ENCODE assay signal across 17 mouse cellular contexts in genomic region chr10:68967976-68968968, GRCm38 (mm10).
DNase-seq lines count a peak whose midpoint lies in the region; ATAC-seq and TF ChIP-seq lines count a peak whose summit lies in the region.
"Had no signal": no experiment of that assay in that cellular context is flagged by ENCODE, and none has a peak within 500 bp of the region (broad histone marks: within the 10 kb centered on the region; RNA-seq: fewer than 3 reads in every experiment).

No protein-coding gene starts in this region.

- no peaks in the 10 kb centered on the region for H3K9me3 ChIP-seq in hindbrain, embryonic 11.5 days (ENCODE audit: control insufficient read depth, low read length)
- no peaks in the 10 kb centered on the region for H3K9me3 ChIP-seq in hindbrain, embryonic 10.5 days
- H3K9me3 ChIP-seq in forebrain, embryonic 16.5 days (ENCODE audit: control insufficient read depth, low read length), result no peaks in the 10 kb centered on the region
- H3K9me3 ChIP-seq in hindbrain, embryonic 14.5 days (ENCODE audit: control insufficient read depth, low read length), result no peaks in the 10 kb centered on the region
- no peaks in the 10 kb centered on the region for H3K9me3 ChIP-seq in neural tube, embryonic 12.5 days
- no peaks in the 10 kb centered on the region for H3K9me3 ChIP-seq in liver, postnatal 0 days (ENCODE audit: low read length)
- H3K9me3 ChIP-seq: heart, embryonic 10.5 days; limb, embryonic 13.5 days had no signal

- TF ChIP-seq CTCF in liver, postnatal 0 days (IDR thresholded peaks at IDR 0.05; ENCODE audit: low read depth), result no peak

- no peaks in the 10 kb centered on the region for H3K4me1 ChIP-seq in hindbrain, embryonic 11.5 days (replicated peaks; ENCODE audit: control insufficient read depth, insufficient read depth, low read length)
- no peaks in the 10 kb centered on the region for H3K4me1 ChIP-seq in hindbrain, embryonic 10.5 days (replicated peaks)
- H3K4me1 ChIP-seq in forebrain, embryonic 16.5 days (replicated peaks; ENCODE audit: control insufficient read depth, insufficient read depth, low read length), result 0 out of 2 replicates have a peak, but pooled peaks cover 3% of the 10 kb centered on the region
- H3K4me1 ChIP-seq in hindbrain, embryonic 14.5 days (replicated peaks; ENCODE audit: control insufficient read depth, insufficient read depth, low read length), result 0 out of 2 replicates have a peak, but pooled peaks cover 7% of the 10 kb centered on the region
- peaks cover 11% of the 10 kb centered on the region for H3K4me1 ChIP-seq in neural tube, embryonic 12.5 days
- no peaks in the 10 kb centered on the region for H3K4me1 ChIP-seq in liver, postnatal 0 days (ENCODE audit: insufficient read depth)
- H3K4me1 ChIP-seq: heart, embryonic 10.5 days; limb, embryonic 13.5 days; liver, embryonic 13.5 days had no signal

- H3K27me3 ChIP-seq in hindbrain, embryonic 11.5 days (ENCODE audit: control insufficient read depth, insufficient read depth, low read length), result no peaks in the 10 kb centered on the region
- no peaks in the 10 kb centered on the region for H3K27me3 ChIP-seq in hindbrain, embryonic 10.5 days (ENCODE audit: insufficient read depth, poor library complexity, severe bottlenecking)
- H3K27me3 ChIP-seq in forebrain, embryonic 16.5 days (replicated peaks; ENCODE audit: control insufficient read depth, insufficient read depth, low read length), result no peaks in the 10 kb centered on the region
- no peaks in the 10 kb centered on the region for H3K27me3 ChIP-seq in hindbrain, embryonic 14.5 days (ENCODE audit: control insufficient read depth, insufficient read depth, low read length)
- no peaks in the 10 kb centered on the region for H3K27me3 ChIP-seq in neural tube, embryonic 12.5 days (replicated peaks)
- no peaks in the 10 kb centered on the region for H3K27me3 ChIP-seq in liver, postnatal 0 days (ENCODE audit: insufficient read depth, low read length)
- H3K27me3 ChIP-seq: limb, embryonic 13.5 days; liver, embryonic 13.5 days had no signal

- no peak overlapping the region for H3K9ac ChIP-seq in hindbrain, embryonic 11.5 days (ENCODE audit: low read depth, low read length)
- no peak overlapping the region for H3K9ac ChIP-seq in forebrain, embryonic 16.5 days (replicated peaks; ENCODE audit: low read depth, low read length)
- no peak overlapping the region for H3K9ac ChIP-seq in hindbrain, embryonic 14.5 days
- H3K9ac ChIP-seq in neural tube, embryonic 12.5 days, result no peak overlapping the region
- no peak overlapping the region for H3K9ac ChIP-seq in liver, postnatal 0 days (replicated peaks)
- H3K9ac ChIP-seq: limb, embryonic 13.5 days; liver, embryonic 13.5 days had no signal

- no peak for DNase-seq in hindbrain, embryonic 11.5 days (ENCODE audit: low spot score)
- no peak for DNase-seq in hindbrain, embryonic 10.5 days (ENCODE audit: low spot score)
- peak; percentile 67 for DNase-seq in hindbrain, embryonic 14.5 days (ENCODE audit: low spot score)
- DNase-seq in liver, postnatal 0 days, result no peak
- no peak for DNase-seq in cerebellum, postnatal 14 days
- DNase-seq: adrenal gland, adult 2 months; B cell, adult 2 months; cerebellum, adult 8-10 months; gastrocnemius, postnatal 36 days; kidney, adult 11 months; liver, embryonic 13.5 days had no signal

- no peak overlapping the region for H3K4me2 ChIP-seq in hindbrain, embryonic 11.5 days (replicated peaks; ENCODE audit: low read depth, low read length)
- no peak overlapping the region for H3K4me2 ChIP-seq in forebrain, embryonic 16.5 days (ENCODE audit: low read length)
- H3K4me2 ChIP-seq in hindbrain, embryonic 14.5 days (replicated peaks), result 0 out of 2 replicates have a peak overlapping the region, but pooled peaks have one; percentile 1
- H3K4me2 ChIP-seq in neural tube, embryonic 12.5 days (replicated peaks), result no peak overlapping the region
- no peak overlapping the region for H3K4me2 ChIP-seq in liver, postnatal 0 days (ENCODE audit: low read depth, low read length)
- H3K4me2 ChIP-seq: limb, embryonic 13.5 days; liver, embryonic 13.5 days had no signal

- H3K36me3 ChIP-seq in hindbrain, embryonic 11.5 days (ENCODE audit: control insufficient read depth, insufficient read depth, low read length), result no peaks in the 10 kb centered on the region
- H3K36me3 ChIP-seq in hindbrain, embryonic 10.5 days, result no peaks in the 10 kb centered on the region
- no peaks in the 10 kb centered on the region for H3K36me3 ChIP-seq in forebrain, embryonic 16.5 days (ENCODE audit: control insufficient read depth, insufficient read depth)
- H3K36me3 ChIP-seq in hindbrain, embryonic 14.5 days (replicated peaks; ENCODE audit: control insufficient read depth, insufficient read depth), result no peaks in the 10 kb centered on the region
- H3K36me3 ChIP-seq in neural tube, embryonic 12.5 days, result no peaks in the 10 kb centered on the region
- H3K36me3 ChIP-seq in liver, postnatal 0 days (replicated peaks; ENCODE audit: insufficient read depth, low read length), result no peaks in the 10 kb centered on the region
- H3K36me3 ChIP-seq: heart, embryonic 10.5 days; limb, embryonic 13.5 days; liver, embryonic 13.5 days had no signal

- 0 out of 2 replicates have a peak, but pooled peaks have one; percentile 35 for ATAC-seq in hindbrain, embryonic 11.5 days (ENCODE audit: low FRiP score)
- peak; percentile 83 for ATAC-seq in forebrain, embryonic 16.5 days
- peak; percentile 48; the same call in 1 of the 2 replicates for ATAC-seq in hindbrain, embryonic 14.5 days (ENCODE audit: low FRiP score)
- ATAC-seq in neural tube, embryonic 12.5 days (ENCODE audit: low FRiP score, low read depth), result peak; percentile 80
- ATAC-seq in liver, postnatal 0 days, result no peak

- 59% methylated on average over 15 of the region's 15 CpGs for WGBS in hindbrain, embryonic 11.5 days
- WGBS in hindbrain, embryonic 10.5 days, result 73% methylated on average over 15 of the region's 15 CpGs
- WGBS in forebrain, embryonic 16.5 days, result 45% methylated on average over 15 of the region's 15 CpGs
- WGBS in hindbrain, embryonic 14.5 days, result 32% methylated on average over 15 of the region's 15 CpGs
- 35% methylated on average over 15 of the region's 15 CpGs for WGBS in neural tube, embryonic 12.5 days
- WGBS in liver, postnatal 0 days (ENCODE audit: insufficient replicate concordance), result 66% methylated on average over 15 of the region's 15 CpGs

- no peak overlapping the region for H3K27ac ChIP-seq in hindbrain, embryonic 11.5 days (ENCODE audit: low read depth, low read length)
- H3K27ac ChIP-seq in hindbrain, embryonic 10.5 days, result no peak overlapping the region
- H3K27ac ChIP-seq in forebrain, embryonic 16.5 days (ENCODE audit: low read length), result no peak overlapping the region
- H3K27ac ChIP-seq in hindbrain, embryonic 14.5 days, result peak overlapping the region; percentile 28
- H3K27ac ChIP-seq in neural tube, embryonic 12.5 days, result no peak overlapping the region
- no peak overlapping the region for H3K27ac ChIP-seq in liver, postnatal 0 days (ENCODE audit: low read depth)
- H3K27ac ChIP-seq: heart, embryonic 10.5 days; kidney, postnatal 0 days; limb, embryonic 13.5 days; liver, embryonic 13.5 days; stomach, postnatal 0 days had no signal

- H3K4me3 ChIP-seq in hindbrain, embryonic 11.5 days (ENCODE audit: low read depth, low read length), result no peak overlapping the region
- H3K4me3 ChIP-seq in hindbrain, embryonic 10.5 days, result no peak overlapping the region
- no peak overlapping the region for H3K4me3 ChIP-seq in forebrain, embryonic 16.5 days (replicated peaks; ENCODE audit: low read length)
- no peak overlapping the region for H3K4me3 ChIP-seq in hindbrain, embryonic 14.5 days (replicated peaks; ENCODE audit: low read length)
- H3K4me3 ChIP-seq in neural tube, embryonic 12.5 days, result no peak overlapping the region
- no peak overlapping the region for H3K4me3 ChIP-seq in liver, postnatal 0 days (ENCODE audit: low read depth, low read length)
- H3K4me3 ChIP-seq: heart, embryonic 10.5 days; limb, embryonic 13.5 days; liver, embryonic 13.5 days had no signal

- TF ChIP-seq EP300 in liver, postnatal 0 days (IDR thresholded peaks at IDR 0.05; ENCODE audit: low read depth), result no peak
